In genomic region chr8:57436437-57436796, GRCm38 (mm10) we compare ENCODE assay signal across 13 mouse cellular contexts. TPM values are rescaled to one million over a fixed set of nuclear protein-coding genes. Genes with fewer than 3 reads are reported as not detected.
DNase-seq lines count a peak whose midpoint lies in the region; ATAC-seq and TF ChIP-seq lines count a peak whose summit lies in the region.
"Had no signal": no experiment of that assay in that cellular context is flagged by ENCODE, and none has a peak within 500 bp of the region (broad histone marks: within the 10 kb centered on the region; RNA-seq: fewer than 3 reads in every experiment).

No protein-coding gene starts in this region.

- 0 out of 2 replicates have a peak overlapping the region, but pooled peaks have one; percentile 12 for H3K4me2 ChIP-seq in hindbrain, embryonic 15.5 days
- H3K4me2 ChIP-seq in hindbrain, embryonic 11.5 days (replicated peaks; ENCODE audit: low read depth, low read length): no peak overlapping the region
- H3K4me2 ChIP-seq in forebrain, embryonic 16.5 days (ENCODE audit: low read length): peak overlapping the region; percentile 3
- H3K4me2 ChIP-seq in intestine, postnatal 0 days (replicated peaks; ENCODE audit: low read depth): no peak overlapping the region
- H3K4me2 ChIP-seq in intestine, embryonic 16.5 days (ENCODE audit: low read depth, low read length): no peak overlapping the region
- H3K4me2 ChIP-seq: liver, embryonic 15.5 days had no signal

- H3K4me1 ChIP-seq in hindbrain, embryonic 15.5 days (replicated peaks): peaks cover 3% of the 10 kb centered on the region; the same call in 1 of the 2 replicates
- H3K4me1 ChIP-seq in hindbrain, embryonic 11.5 days (replicated peaks; ENCODE audit: control insufficient read depth, insufficient read depth, low read length): no peaks in the 10 kb centered on the region
- peaks cover 10% of the 10 kb centered on the region for H3K4me1 ChIP-seq in thymus, adult 2 months (replicated peaks; ENCODE audit: control insufficient read depth, insufficient read depth, low read length)
- peaks cover 9% of the 10 kb centered on the region for H3K4me1 ChIP-seq in forebrain, embryonic 16.5 days (replicated peaks; ENCODE audit: control insufficient read depth, insufficient read depth, low read length)
- no peaks in the 10 kb centered on the region for H3K4me1 ChIP-seq in intestine, postnatal 0 days (replicated peaks; ENCODE audit: control insufficient read depth, insufficient read depth, low read length)
- H3K4me1 ChIP-seq in intestine, embryonic 16.5 days (ENCODE audit: control insufficient read depth, insufficient read depth, low read length): no peaks in the 10 kb centered on the region
- H3K4me1 ChIP-seq: liver, embryonic 15.5 days had no signal

- no peaks in the 10 kb centered on the region for H3K36me3 ChIP-seq in hindbrain, embryonic 15.5 days
- no peaks in the 10 kb centered on the region for H3K36me3 ChIP-seq in hindbrain, embryonic 11.5 days (ENCODE audit: control insufficient read depth, insufficient read depth, low read length)
- no peaks in the 10 kb centered on the region for H3K36me3 ChIP-seq in thymus, adult 2 months (ENCODE audit: control insufficient read depth, insufficient read depth, low read length)
- H3K36me3 ChIP-seq in forebrain, embryonic 16.5 days (ENCODE audit: control insufficient read depth, insufficient read depth): no peaks in the 10 kb centered on the region
- no peaks in the 10 kb centered on the region for H3K36me3 ChIP-seq in intestine, postnatal 0 days (ENCODE audit: control insufficient read depth, insufficient read depth)
- H3K36me3 ChIP-seq in intestine, embryonic 16.5 days (ENCODE audit: control insufficient read depth, insufficient read depth, low read length): no peaks in the 10 kb centered on the region
- H3K36me3 ChIP-seq: G1E; liver, embryonic 15.5 days had no signal

- WGBS in hindbrain, embryonic 15.5 days: 70% methylated on average over 9 of the region's 9 CpGs
- 89% methylated on average over 9 of the region's 9 CpGs for WGBS in hindbrain, embryonic 11.5 days
- 35% methylated on average over 9 of the region's 9 CpGs for WGBS in thymus, adult 2 months
- 40% methylated on average over 9 of the region's 9 CpGs for WGBS in forebrain, embryonic 16.5 days
- 86% methylated on average over 9 of the region's 9 CpGs for WGBS in intestine, postnatal 0 days
- WGBS in intestine, embryonic 16.5 days: 85% methylated on average over 9 of the region's 9 CpGs

- H3K9ac ChIP-seq in hindbrain, embryonic 15.5 days: no peak overlapping the region
- H3K9ac ChIP-seq in hindbrain, embryonic 11.5 days (ENCODE audit: low read depth, low read length): no peak overlapping the region
- H3K9ac ChIP-seq in forebrain, embryonic 16.5 days (replicated peaks; ENCODE audit: low read depth, low read length): no peak overlapping the region
- H3K9ac ChIP-seq in intestine, postnatal 0 days (ENCODE audit: low read depth, low read length): no peak overlapping the region
- no peak overlapping the region for H3K9ac ChIP-seq in intestine, embryonic 16.5 days (ENCODE audit: low read depth, low read length)
- H3K9ac ChIP-seq: liver, embryonic 15.5 days had no signal

- no peak for DNase-seq in hindbrain, embryonic 11.5 days (ENCODE audit: low spot score)
- DNase-seq in thymus, adult 2 months: no peak
- DNase-seq in thymus, adult 18-20 months: no peak
- DNase-seq: gastrocnemius, postnatal 14 days; kidney, adult 9 months; thymus, postnatal 25 days had no signal

- no peak for TF ChIP-seq CTCF in thymus, adult 2 months (IDR thresholded peaks at IDR 0.05; ENCODE audit: borderline replicate concordance, control insufficient read depth, extremely low read depth, insufficient read depth, low read length, poor library complexity)
- TF ChIP-seq CTCF in intestine, postnatal 0 days (IDR thresholded peaks at IDR 0.05; ENCODE audit: low read depth): no peak

- no peaks in the 10 kb centered on the region for H3K9me3 ChIP-seq in hindbrain, embryonic 15.5 days
- no peaks in the 10 kb centered on the region for H3K9me3 ChIP-seq in hindbrain, embryonic 11.5 days (ENCODE audit: control insufficient read depth, low read length)
- no peaks in the 10 kb centered on the region for H3K9me3 ChIP-seq in forebrain, embryonic 16.5 days (ENCODE audit: control insufficient read depth, low read length)
- H3K9me3 ChIP-seq in intestine, postnatal 0 days (ENCODE audit: control insufficient read depth): no peaks in the 10 kb centered on the region
- H3K9me3 ChIP-seq in intestine, embryonic 16.5 days (ENCODE audit: control insufficient read depth, low read length): no peaks in the 10 kb centered on the region
- H3K9me3 ChIP-seq: G1E; liver, embryonic 15.5 days had no signal

- no peaks in the 10 kb centered on the region for H3K27me3 ChIP-seq in hindbrain, embryonic 15.5 days
- H3K27me3 ChIP-seq in hindbrain, embryonic 11.5 days (ENCODE audit: control insufficient read depth, insufficient read depth, low read length): no peaks in the 10 kb centered on the region
- H3K27me3 ChIP-seq in thymus, adult 2 months (ENCODE audit: control insufficient read depth, insufficient read depth, low read length): no peaks in the 10 kb centered on the region
- H3K27me3 ChIP-seq in forebrain, embryonic 16.5 days (replicated peaks; ENCODE audit: control insufficient read depth, insufficient read depth, low read length): no peaks in the 10 kb centered on the region
- no peaks in the 10 kb centered on the region for H3K27me3 ChIP-seq in intestine, postnatal 0 days (replicated peaks; ENCODE audit: control insufficient read depth, insufficient read depth, low read length)
- no peaks in the 10 kb centered on the region for H3K27me3 ChIP-seq in intestine, embryonic 16.5 days (replicated peaks; ENCODE audit: control insufficient read depth, insufficient read depth, low read length)
- H3K27me3 ChIP-seq: liver, embryonic 15.5 days had no signal

- no peak overlapping the region for H3K4me3 ChIP-seq in hindbrain, embryonic 15.5 days
- H3K4me3 ChIP-seq in hindbrain, embryonic 11.5 days (ENCODE audit: low read depth, low read length): no peak overlapping the region
- no peak overlapping the region for H3K4me3 ChIP-seq in thymus, adult 2 months (ENCODE audit: control insufficient read depth, insufficient read depth, low read length)
- H3K4me3 ChIP-seq in forebrain, embryonic 16.5 days (replicated peaks; ENCODE audit: low read length): no peak overlapping the region
- no peak overlapping the region for H3K4me3 ChIP-seq in intestine, postnatal 0 days (ENCODE audit: low read depth, low read length)
- H3K4me3 ChIP-seq in intestine, embryonic 16.5 days (ENCODE audit: low read length): no peak overlapping the region
- H3K4me3 ChIP-seq: liver, embryonic 15.5 days had no signal

- TF ChIP-seq POLR2A in thymus, adult 2 months (IDR thresholded peaks at IDR 0.05; ENCODE audit: control insufficient read depth, extremely low read depth, insufficient read depth, low read length, poor library complexity): no peak

- peak; percentile 63; the same call in 1 of the 2 replicates for ATAC-seq in hindbrain, embryonic 15.5 days (ENCODE audit: low FRiP score, low read depth)
- ATAC-seq in hindbrain, embryonic 11.5 days (ENCODE audit: low FRiP score): no peak
- ATAC-seq in forebrain, embryonic 16.5 days: peak; percentile 60
- ATAC-seq in intestine, postnatal 0 days: no peak
- ATAC-seq in intestine, embryonic 16.5 days: no peak

- H3K27ac ChIP-seq in hindbrain, embryonic 15.5 days (replicated peaks): 0 out of 2 replicates have a peak overlapping the region, but pooled peaks have one; percentile 18
- no peak overlapping the region for H3K27ac ChIP-seq in hindbrain, embryonic 11.5 days (ENCODE audit: low read depth, low read length)
- H3K27ac ChIP-seq in thymus, adult 2 months (ENCODE audit: control insufficient read depth, insufficient read depth, low read length): 0 out of 2 replicates have a peak overlapping the region, but pooled peaks have one; percentile 15
- H3K27ac ChIP-seq in forebrain, embryonic 16.5 days (ENCODE audit: low read length): no peak overlapping the region
- H3K27ac ChIP-seq in intestine, postnatal 0 days (ENCODE audit: low read depth, low read length): no peak overlapping the region
- H3K27ac ChIP-seq in intestine, embryonic 16.5 days (ENCODE audit: low read length): no peak overlapping the region
- H3K27ac ChIP-seq: stomach, postnatal 0 days had no signal

RNA-seq across cellular contexts. Expression of gene Scrg1, which starts 19.3 kb away (rescaled TPM):
- 8.4 and 10.8 TPM in 2 replicates for polyA plus RNA-seq in hindbrain, embryonic 15.5 days (2015; fragmentation: Nextera tagmentation; extraction: Ambion mirVana)
- 1.4 and 1.6 TPM in 2 replicates for polyA plus RNA-seq in hindbrain, embryonic 11.5 days (2014; fragmentation: Nextera tagmentation; extraction: Ambion mirVana)
- polyA plus RNA-seq in thymus, adult 2 months (2012; rRNA removed): 0.16 TPM in 1 of 2 replicates, not detected in the other
- polyA plus RNA-seq in forebrain, embryonic 16.5 days (2015; fragmentation: Nextera tagmentation; extraction: Ambion mirVana): 14.7 and 20.2 TPM in 2 replicates
- polyA plus RNA-seq in intestine, postnatal 0 days (2015; fragmentation: Nextera tagmentation; extraction: Ambion mirVana): 0.74 and 0.98 TPM in 2 replicates
- polyA plus RNA-seq in intestine, embryonic 16.5 days (2015; fragmentation: Nextera tagmentation; extraction: Ambion mirVana): 0.27 TPM in 1 of 2 replicates, not detected in the other
- polyA plus RNA-seq: G1E had no signal

RNA-seq across cellular contexts. Expression of gene Sap30, which starts 51.2 kb away (rescaled TPM):
- 29.3 and 37.0 TPM in 2 replicates for polyA plus RNA-seq in hindbrain, embryonic 15.5 days (2015; fragmentation: Nextera tagmentation; extraction: Ambion mirVana)
- 109 and 115 TPM in 2 replicates for polyA plus RNA-seq in hindbrain, embryonic 11.5 days (2014; fragmentation: Nextera tagmentation; extraction: Ambion mirVana)
- polyA plus RNA-seq in thymus, adult 2 months (2012; rRNA removed): 19.4 and 27.6 TPM in 2 replicates
- 53.1 and 64.3 TPM in 2 replicates for polyA plus RNA-seq in forebrain, embryonic 16.5 days (2015; fragmentation: Nextera tagmentation; extraction: Ambion mirVana)
- 17.1 and 19.9 TPM in 2 replicates for polyA plus RNA-seq in intestine, postnatal 0 days (2015; fragmentation: Nextera tagmentation; extraction: Ambion mirVana)
- 20.6 and 21.7 TPM in 2 replicates for polyA plus RNA-seq in intestine, embryonic 16.5 days (2015; fragmentation: Nextera tagmentation; extraction: Ambion mirVana)

Comparison
In these comparisons a context has a peak if more than half of its experiments do, and no peak if none do; other contexts are left out.
1. ATAC-seq: peak in hindbrain, embryonic 15.5 days (single experiment) and forebrain, embryonic 16.5 days (single experiment); none in hindbrain, embryonic 11.5 days (single experiment), intestine, postnatal 0 days (single experiment) and intestine, embryonic 16.5 days (single experiment).
2. H3K27ac ChIP-seq: peak in hindbrain, embryonic 15.5 days (single experiment) and thymus, adult 2 months (single experiment); none in hindbrain, embryonic 11.5 days (single experiment), forebrain, embryonic 16.5 days (single experiment), intestine, postnatal 0 days (single experiment) and intestine, embryonic 16.5 days (single experiment).
3. H3K4me2 ChIP-seq: peak in hindbrain, embryonic 15.5 days (single experiment) and forebrain, embryonic 16.5 days (single experiment); none in hindbrain, embryonic 11.5 days (single experiment), intestine, postnatal 0 days (single experiment) and intestine, embryonic 16.5 days (single experiment).